Mouse (Mus musculus): ENCODE measurements around the gene Zfp867. TPM values are rescaled to one million over a fixed set of nuclear protein-coding genes. Genes with fewer than 3 reads are reported as not detected.

The Zfp867 gene
- total RNA-seq (2017) = 5.9 and 7.9 TPM in 2 replicates

DNA sequence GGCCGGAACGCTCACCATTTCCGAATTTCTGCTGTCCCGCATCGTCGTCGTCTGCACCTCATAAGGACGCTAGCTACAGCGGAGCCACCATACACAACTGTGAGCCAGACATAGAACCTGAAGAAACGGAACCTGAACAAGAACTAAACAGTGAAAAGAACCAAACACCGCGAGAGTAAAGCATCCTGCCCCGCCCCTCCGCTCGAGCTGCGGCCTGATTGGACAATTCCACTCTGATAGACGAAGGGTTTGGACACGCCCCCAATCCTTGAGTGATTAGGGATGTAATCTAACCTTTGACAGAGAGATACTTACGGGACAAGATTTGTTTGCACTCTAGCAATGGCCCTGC is at the start of gene Zfp867:
Gene Zfp867 (minus strand): TSS at position 149 of the 352 bp plus-strand sequence.
- peak; percentile 74 to 94 for ATAC-seq (replicated peaks in 1 of 2; ENCODE audit: insufficient read depth in 1 of 2, low FRiP score in 2 of 2, low TSS enrichment in 1 of 2, low read depth in 1 of 2, poor library complexity in 2 of 2, severe bottlenecking in 2 of 2)

DNA sequence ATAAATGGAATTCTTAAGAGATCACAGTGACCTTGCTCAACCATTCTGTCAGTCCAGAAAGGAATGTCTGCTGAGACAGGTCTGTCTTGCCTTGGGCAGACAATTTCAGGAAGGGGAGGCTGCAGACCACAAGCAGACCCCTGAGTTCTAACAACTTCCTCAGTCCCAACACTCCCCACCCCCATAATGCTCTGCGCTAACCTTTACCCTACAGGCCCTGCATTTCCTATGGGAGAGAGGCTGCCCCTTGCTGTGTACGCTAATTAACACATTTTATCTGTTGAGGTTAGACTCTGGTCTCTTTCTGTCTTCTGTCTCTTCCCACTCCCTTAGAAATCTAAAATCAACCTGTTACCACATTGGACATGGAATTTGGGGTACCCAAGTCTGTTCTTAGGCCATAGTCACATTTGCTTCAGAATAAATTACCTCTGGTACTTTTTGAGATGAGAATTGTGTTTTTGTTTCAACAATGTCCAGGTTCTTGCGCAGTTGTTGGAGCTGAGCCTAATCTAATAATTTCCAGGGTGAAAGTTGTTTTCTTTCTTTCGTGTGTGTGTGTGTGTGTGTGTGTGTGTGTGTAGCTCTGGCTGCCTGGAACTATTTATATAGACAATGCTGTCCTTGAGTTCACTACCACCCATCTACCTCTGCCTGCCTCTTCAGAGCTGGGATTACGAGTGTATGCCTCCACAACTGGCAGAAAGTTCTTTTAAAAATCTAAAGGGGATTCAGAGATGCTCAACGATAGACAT is 47.6 kb upstream of the Zfp867 start:
- ATAC-seq (replicated peaks in 1 of 2; ENCODE audit: insufficient read depth in 1 of 2, low FRiP score in 2 of 2, low TSS enrichment in 1 of 2, low read depth in 1 of 2, poor library complexity in 2 of 2, severe bottlenecking in 2 of 2) = no peak

GRCm38 (mm10) chr11:59518226-59518625 is 46.0 kb upstream of the Zfp867 start:
- ATAC-seq (replicated peaks in 1 of 2; ENCODE audit: insufficient read depth in 1 of 2, low FRiP score in 2 of 2, low TSS enrichment in 1 of 2, low read depth in 1 of 2, poor library complexity in 2 of 2, severe bottlenecking in 2 of 2) = no peak

DNA sequence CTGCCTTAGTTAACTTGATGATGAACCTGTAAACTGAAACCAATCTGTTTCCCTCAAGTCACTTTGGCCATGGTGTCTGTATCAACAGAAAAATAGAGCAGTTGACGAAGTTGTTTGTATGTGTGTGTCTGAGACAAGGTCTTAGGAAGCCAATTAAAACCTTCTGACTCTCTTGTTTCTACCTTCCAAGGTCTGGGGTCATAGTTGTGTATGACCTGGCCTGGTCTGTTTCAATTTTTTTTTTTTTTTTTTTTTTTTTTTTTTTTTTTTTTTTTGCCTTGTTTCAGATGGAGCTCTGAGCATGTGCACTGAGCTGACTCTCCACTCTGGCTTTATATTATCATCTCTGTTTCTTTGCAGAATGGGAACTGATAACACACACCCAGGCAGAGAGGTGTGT is 45.2 kb upstream of the Zfp867 start:
- ATAC-seq (replicated peaks in 1 of 2; ENCODE audit: insufficient read depth in 1 of 2, low FRiP score in 2 of 2, low TSS enrichment in 1 of 2, low read depth in 1 of 2, poor library complexity in 2 of 2, severe bottlenecking in 2 of 2) = no peak

GRCm38 (mm10) chr11:59514789-59515188 is 42.5 kb upstream of the Zfp867 start:
- no peak for ATAC-seq (replicated peaks in 1 of 2; ENCODE audit: insufficient read depth in 1 of 2, low FRiP score in 2 of 2, low TSS enrichment in 1 of 2, low read depth in 1 of 2, poor library complexity in 2 of 2, severe bottlenecking in 2 of 2)

DNA sequence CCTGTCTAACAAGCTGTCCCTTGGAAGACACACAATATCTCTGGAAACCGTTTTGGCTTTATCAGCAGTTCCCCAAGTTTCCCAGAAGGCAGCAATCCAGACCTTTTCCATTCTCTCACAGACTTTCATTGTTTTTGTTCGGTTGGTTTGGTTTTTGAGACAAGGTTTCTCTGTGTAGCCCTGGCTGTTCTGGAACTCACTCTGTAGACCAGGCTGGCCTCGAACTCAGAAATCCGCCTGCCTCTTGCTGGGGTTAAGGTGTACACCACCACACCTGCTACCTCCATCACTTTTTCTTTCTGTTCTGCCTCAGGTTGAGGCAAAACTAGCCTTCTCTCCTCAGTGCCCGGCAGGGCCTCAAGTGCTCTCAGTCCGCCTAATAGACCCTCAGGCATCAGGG is 42.1 kb upstream of the Zfp867 start:
- ATAC-seq (replicated peaks in 1 of 2; ENCODE audit: insufficient read depth in 1 of 2, low FRiP score in 2 of 2, low TSS enrichment in 1 of 2, low read depth in 1 of 2, poor library complexity in 2 of 2, severe bottlenecking in 2 of 2) = no peak

GRCm38 (mm10) chr11:59513556-59513955 is 41.3 kb upstream of the Zfp867 start:
- ATAC-seq (replicated peaks in 1 of 2; ENCODE audit: insufficient read depth in 1 of 2, low FRiP score in 2 of 2, low TSS enrichment in 1 of 2, low read depth in 1 of 2, poor library complexity in 2 of 2, severe bottlenecking in 2 of 2) = no peak

DNA sequence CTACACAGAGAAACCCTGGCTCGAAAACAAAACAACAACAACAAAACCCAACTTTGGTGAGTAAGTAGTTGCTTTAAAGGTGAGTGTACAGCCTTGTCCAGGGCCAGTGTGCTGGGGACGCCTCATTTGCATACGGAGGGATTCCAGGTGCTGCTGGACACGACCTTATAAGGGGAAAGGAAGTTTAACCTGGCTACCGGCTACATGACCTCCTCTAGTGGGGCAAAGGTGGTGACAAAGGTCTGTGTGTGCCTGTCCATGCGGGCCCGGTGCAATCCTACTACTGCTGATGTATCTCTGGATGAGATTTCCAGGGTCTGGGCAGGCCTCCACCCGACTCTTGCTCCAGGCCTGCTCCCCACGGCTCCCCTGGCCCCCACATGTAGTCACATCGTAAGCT is 40.5 kb upstream of the Zfp867 start:
- ATAC-seq (replicated peaks in 1 of 2; ENCODE audit: insufficient read depth in 1 of 2, low FRiP score in 2 of 2, low TSS enrichment in 1 of 2, low read depth in 1 of 2, poor library complexity in 2 of 2, severe bottlenecking in 2 of 2) = no peak

DNA sequence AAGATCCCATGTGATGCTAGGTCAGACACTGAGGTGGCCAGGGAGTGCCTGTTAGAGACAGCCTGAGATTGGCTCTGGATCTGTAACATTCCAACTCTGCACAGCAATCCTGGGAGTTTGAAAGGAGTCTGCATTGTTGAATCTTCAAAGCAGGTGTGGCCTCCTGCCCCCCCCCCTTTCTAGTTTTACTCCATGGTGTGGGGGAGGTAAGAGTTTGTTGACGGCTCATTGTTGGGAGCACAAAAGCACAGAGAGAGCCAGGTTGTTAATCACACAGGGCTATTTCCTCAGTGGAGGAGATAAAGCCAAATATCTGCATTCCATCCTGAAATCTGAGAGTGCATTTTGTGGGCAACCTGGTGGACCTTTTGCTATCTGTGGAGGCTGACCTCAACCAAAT is 39.3 kb upstream of the Zfp867 start:
- no peak for ATAC-seq (replicated peaks in 1 of 2; ENCODE audit: insufficient read depth in 1 of 2, low FRiP score in 2 of 2, low TSS enrichment in 1 of 2, low read depth in 1 of 2, poor library complexity in 2 of 2, severe bottlenecking in 2 of 2)

GRCm38 (mm10) chr11:59506713-59507074 is 34.4 kb upstream of the Zfp867 start:
- no peak; a peak in 1 of 4 replicates for ATAC-seq (replicated peaks in 1 of 2; ENCODE audit: insufficient read depth in 1 of 2, low FRiP score in 2 of 2, low TSS enrichment in 1 of 2, low read depth in 1 of 2, poor library complexity in 2 of 2, severe bottlenecking in 2 of 2)

- ATAC-seq (replicated peaks in 1 of 2; ENCODE audit: insufficient read depth in 1 of 2, low FRiP score in 2 of 2, low TSS enrichment in 1 of 2, low read depth in 1 of 2, poor library complexity in 2 of 2, severe bottlenecking in 2 of 2) = peak; percentile 57 to 61
Measured at GRCm38 (mm10) chr11:59505839-59506712, 33.8 kb upstream of the Zfp867 start.

GRCm38 (mm10) chr11:59505351-59505838 is 33.1 kb upstream of the Zfp867 start:
- peak; percentile 54 to 57 for ATAC-seq (replicated peaks in 1 of 2; ENCODE audit: insufficient read depth in 1 of 2, low FRiP score in 2 of 2, low TSS enrichment in 1 of 2, low read depth in 1 of 2, poor library complexity in 2 of 2, severe bottlenecking in 2 of 2)

GRCm38 (mm10) chr11:59501978-59502700 is 29.9 kb upstream of the Zfp867 start:
- no peak for ATAC-seq (replicated peaks in 1 of 2; ENCODE audit: insufficient read depth in 1 of 2, low FRiP score in 2 of 2, low TSS enrichment in 1 of 2, low read depth in 1 of 2, poor library complexity in 2 of 2, severe bottlenecking in 2 of 2)

DNA sequence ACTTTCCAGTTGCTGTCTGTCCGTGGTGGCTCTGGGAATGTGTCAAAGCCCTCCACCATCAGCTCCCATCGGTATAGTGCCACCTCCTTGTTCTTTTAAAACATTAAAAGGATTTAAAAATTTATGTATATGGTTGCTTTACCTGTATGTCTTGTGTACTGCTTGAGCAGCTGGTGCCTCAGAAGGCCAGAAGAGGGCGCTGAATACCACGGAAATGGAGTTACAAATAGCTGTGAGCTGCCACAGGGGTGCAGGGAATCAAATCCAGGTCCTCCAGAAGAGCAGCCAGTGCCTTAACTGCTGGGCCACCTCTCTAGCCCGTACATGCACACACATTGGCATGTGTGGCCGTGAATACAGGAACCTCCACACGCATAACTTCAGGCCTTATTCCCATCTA is 25.5 kb upstream of the Zfp867 start:
- ATAC-seq (replicated peaks in 1 of 2; ENCODE audit: insufficient read depth in 1 of 2, low FRiP score in 2 of 2, low TSS enrichment in 1 of 2, low read depth in 1 of 2, poor library complexity in 2 of 2, severe bottlenecking in 2 of 2) = no peak

- ATAC-seq (replicated peaks in 1 of 2; ENCODE audit: insufficient read depth in 1 of 2, low FRiP score in 2 of 2, low TSS enrichment in 1 of 2, low read depth in 1 of 2, poor library complexity in 2 of 2, severe bottlenecking in 2 of 2) = no peak
Measured at GRCm38 (mm10) chr11:59496672-59497310, 24.5 kb upstream of the Zfp867 start.

GRCm38 (mm10) chr11:59486222-59486621 is 13.9 kb upstream of the Zfp867 start:
- no peak for ATAC-seq (replicated peaks in 1 of 2; ENCODE audit: insufficient read depth in 1 of 2, low FRiP score in 2 of 2, low TSS enrichment in 1 of 2, low read depth in 1 of 2, poor library complexity in 2 of 2, severe bottlenecking in 2 of 2)

- ATAC-seq (replicated peaks in 1 of 2; ENCODE audit: insufficient read depth in 1 of 2, low FRiP score in 2 of 2, low TSS enrichment in 1 of 2, low read depth in 1 of 2, poor library complexity in 2 of 2, severe bottlenecking in 2 of 2) = no peak
Measured at GRCm38 (mm10) chr11:59485641-59486040, 13.4 kb upstream of the Zfp867 start.

All from hematopoietic stem cell, adult 5-6 weeks (primary cell).